Mouse (Mus musculus) layer of hippocampus, adult 9-11 months (tissue): ENCODE results near the gene Cfb.
"Not testable (repeated sequence)": the region's sequence is repeated elsewhere in the genome, so short reads cannot be mapped to it uniquely, and the experiment has no call there.

Source experiments
- DNase-seq: peaks from one replicate; pipeline ENCODE4 v3.0.0; 2022

Cfb gene

GRCm38 (mm10) chr17:34862416-34863081 is at the start of gene Cfb:
Gene Cfb (minus strand): TSS chr17:34862518.
- no peak for DNase-seq

DNA sequence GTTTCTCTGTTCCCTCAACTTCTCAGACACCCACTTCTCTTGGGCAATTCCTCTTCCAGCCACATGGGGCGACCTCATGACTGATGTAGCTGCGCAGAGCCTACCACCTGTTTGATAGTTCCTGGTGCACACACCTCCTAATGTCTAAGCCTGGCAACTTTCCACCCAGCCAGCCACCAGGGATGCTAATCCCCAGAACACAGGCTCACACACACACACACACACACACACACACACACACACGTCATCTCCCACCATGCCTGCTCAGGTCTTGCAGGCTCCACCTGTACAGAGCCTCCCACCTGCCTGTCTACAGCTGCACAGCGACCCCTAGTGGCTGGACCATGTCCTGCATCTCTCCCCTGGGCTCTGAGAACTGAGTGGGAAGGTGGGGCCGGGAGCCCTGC is 49.6 kb upstream of the Cfb start:
- DNase-seq = no peak

DNA sequence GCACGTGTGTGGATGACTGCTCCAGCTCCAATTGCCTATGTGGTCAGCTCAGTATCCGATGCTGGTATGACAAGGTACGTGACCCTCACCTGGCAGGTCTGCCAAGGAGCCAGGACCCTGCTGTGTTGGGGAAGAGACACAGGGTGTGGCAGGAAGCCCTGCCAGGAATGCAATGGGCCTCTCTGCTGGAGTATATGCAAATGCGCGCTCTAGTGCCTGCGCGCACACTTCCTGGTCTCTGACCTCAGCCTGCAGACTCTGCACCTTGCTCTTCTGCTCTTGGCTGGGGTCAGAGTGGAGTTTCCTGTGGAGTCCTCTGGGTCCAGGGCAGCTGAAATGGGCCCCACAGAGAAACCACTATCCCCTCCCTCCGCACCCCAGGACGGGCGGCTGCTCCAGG is 48.7 kb upstream of the Cfb start:
- DNase-seq = no peak

DNA sequence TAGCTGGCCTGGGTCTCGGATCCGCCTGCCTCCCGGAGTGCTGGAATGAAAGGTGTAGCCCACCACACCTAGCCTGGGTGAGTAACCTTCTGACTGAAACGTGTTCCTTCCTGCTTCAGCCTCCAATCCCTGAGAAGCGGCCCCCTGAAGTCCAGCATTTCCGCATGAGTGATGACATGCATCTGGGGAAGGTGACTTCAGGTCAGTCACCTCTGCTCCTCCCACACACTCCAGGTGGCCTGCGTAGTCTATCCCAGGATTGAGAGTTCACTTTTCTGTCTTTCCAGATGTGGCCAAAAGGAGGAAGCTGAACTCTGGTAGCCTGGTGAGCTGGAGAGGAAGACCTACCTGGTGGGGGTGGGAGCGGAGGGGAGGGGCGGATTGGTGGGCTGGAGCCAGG is 40.6 kb upstream of the Cfb start:
- DNase-seq = no peak

DNA sequence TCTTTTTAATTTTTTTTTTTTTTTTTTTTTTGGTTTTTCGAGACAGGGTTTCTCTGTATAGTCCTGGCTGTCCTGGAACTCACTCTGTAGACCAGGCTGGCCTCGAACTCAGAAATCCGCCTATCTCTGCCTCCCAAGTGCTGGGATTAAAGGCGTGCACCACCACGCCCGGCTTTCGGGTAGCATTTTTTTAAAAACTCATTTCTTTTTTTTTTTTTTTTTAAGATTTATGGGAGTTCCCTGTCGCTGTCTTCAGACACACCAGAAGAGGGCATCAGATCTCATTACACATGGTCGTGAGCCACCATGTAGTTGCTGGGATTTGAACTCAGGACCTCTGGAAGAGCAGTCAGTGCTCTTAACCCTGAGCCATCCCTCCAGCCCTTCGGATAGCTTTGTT is 39.6 kb upstream of the Cfb start:
- not testable (repeated sequence) for DNase-seq

- not testable (repeated sequence) for DNase-seq
These were observed 38.5 kb upstream of the Cfb start for GRCm38 (mm10) chr17:34900826-34901225.

DNA sequence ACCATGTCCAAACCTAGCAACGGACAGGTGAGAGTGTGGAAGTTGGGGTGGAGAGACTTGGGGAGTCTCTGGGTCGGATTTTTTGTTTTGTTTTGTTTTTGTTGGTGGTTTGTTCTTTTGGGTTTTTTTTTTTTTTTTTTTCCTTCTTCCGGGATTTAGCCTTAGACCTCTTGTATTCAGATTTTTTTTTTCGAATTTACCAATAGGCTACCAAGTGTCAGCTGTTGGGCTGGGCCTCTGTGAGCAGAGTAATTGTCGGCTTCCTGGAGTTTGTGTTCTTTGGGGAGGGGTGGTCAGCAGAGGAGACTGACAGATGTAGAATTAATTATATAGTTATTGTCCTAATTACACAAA is 37.5 kb upstream of the Cfb start:
- DNase-seq = no peak

GRCm38 (mm10) chr17:34899053-34899889 is 37.0 kb upstream of the Cfb start:
- peak; percentile 22 for DNase-seq

- no peak for DNase-seq
These were observed 36.4 kb upstream of the Cfb start for GRCm38 (mm10) chr17:34898706-34899052.

- peak; percentile 77 for DNase-seq
These were observed 35.9 kb upstream of the Cfb start, which contains the start of the genes C2 and Ehmt2 for GRCm38 (mm10) chr17:34898160-34898586. Gene C2 (minus strand): TSS chr17:34898265. Gene Ehmt2 (plus strand): TSS chr17:34898469.

GRCm38 (mm10) chr17:34897373-34898159 is 35.2 kb upstream of the Cfb start:
- DNase-seq = peak; percentile 68

GRCm38 (mm10) chr17:34896366-34896765 is 34.0 kb upstream of the Cfb start:
- no peak for DNase-seq

GRCm38 (mm10) chr17:34895724-34896123 is 33.4 kb upstream of the Cfb start:
- DNase-seq = no peak

DNA sequence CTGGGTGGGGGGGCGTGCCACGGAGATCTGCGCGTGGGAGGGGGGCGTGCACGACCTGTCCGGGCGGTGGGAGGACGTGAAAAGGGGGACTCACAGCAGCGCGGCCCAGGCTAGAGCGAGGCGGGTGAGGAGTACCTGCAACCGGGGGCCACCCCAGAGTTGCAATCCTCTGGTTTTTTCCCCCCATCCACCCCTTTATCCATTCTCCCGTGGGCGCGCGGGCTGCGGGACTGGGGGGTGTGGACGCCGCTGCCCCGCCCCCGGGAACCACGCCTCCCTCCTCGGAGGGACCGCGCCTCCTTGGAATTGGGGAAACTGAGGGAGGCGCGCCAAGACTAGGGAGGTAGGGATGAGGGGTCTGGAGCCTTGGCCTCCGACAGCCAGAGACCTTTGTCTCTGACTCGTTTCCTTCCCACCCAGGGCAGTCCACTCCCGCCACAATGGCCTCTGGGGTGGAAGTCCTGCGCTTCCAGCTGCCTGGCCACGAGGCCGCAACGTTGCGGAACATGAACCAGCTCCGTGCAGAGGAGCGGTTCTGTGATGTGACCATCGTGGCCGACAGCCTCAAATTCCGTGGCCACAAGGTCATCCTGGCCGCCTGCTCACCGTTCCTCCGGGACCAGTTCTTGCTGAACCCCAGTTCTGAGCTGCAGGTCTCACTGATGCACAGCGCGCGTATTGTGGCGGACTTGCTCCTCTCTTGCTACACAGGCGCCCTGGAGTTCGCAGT is 32.6 kb upstream of the Cfb start:
- DNase-seq = peak; percentile 48

- peak; percentile 94 for DNase-seq
These were observed 31.8 kb upstream of the Cfb start for GRCm38 (mm10) chr17:34894074-34894597.

GRCm38 (mm10) chr17:34893072-34893824 is 30.9 kb upstream of the Cfb start:
- no peak for DNase-seq

- no peak for DNase-seq
These were observed 29.1 kb upstream of the Cfb start for GRCm38 (mm10) chr17:34891377-34891776.

- no peak for DNase-seq
These were observed 27.9 kb upstream of the Cfb start for GRCm38 (mm10) chr17:34890074-34890743.

DNA sequence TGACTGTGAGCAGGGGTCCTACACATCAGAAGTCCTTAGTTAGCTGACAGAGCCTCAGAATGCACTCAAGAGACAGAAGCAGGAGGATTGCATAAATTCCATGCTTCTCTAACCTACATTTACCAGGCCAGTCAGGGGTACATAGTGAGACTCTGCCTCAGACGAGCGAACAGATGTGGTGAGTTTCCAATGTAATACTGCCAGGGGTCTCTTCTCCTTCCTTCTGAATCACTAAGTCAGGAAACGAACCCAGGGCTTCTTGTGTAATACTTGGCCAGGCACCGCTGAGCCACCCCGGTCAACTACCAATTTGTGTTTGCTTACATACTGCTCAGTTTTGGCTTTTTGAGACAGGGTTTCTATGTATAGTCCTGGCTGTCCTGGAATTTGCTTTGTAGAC is 25.6 kb upstream of the Cfb start:
- no peak for DNase-seq

DNA sequence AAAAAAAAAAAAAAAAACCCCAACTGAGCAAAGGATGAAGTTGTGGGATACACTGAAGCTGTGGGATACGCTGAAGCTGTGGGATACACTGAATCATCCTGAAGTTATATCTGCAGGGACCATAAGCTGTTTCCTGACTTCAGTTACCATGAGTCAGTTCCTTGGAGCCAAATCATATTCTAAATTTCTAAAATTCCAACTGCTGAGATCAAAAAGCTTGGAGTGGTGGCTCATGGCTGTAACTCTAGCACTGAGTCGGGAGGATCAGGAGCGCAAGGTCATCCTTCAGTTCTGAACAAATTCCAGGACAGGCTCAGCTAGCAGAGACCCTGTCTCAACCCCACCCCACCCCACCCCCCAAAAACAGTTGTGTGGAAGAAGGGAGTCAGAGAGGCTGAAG is 23.3 kb upstream of the Cfb start:
- no peak for DNase-seq

GRCm38 (mm10) chr17:34884704-34885103 is 22.4 kb upstream of the Cfb start:
- DNase-seq = no peak
